Mouse (Mus musculus) heart, postnatal 0 days (tissue): ENCODE measurements around the gene Il17rc.

Source experiments
- CTCF ChIP-seq: IDR thresholded peaks from 2 replicates; pipeline ENCODE4 v1.5.1; 2016; ENCODE audit warnings: antibody characterized with exemption, control low read depth, low read depth
- EP300 ChIP-seq: IDR thresholded peaks from 2 replicates; pipeline ENCODE4 v1.6.1; 2016; ENCODE audit warnings: antibody characterized with exemption, low read depth

- TF ChIP-seq CTCF (no peak), EP300 (no peak)
These were observed 11.4 kb downstream of the Il17rc start for GRCm38 (mm10) chr6:113482477-113483099.
